Mouse (Mus musculus) embryonic facial prominence, embryonic 14.5 days (tissue): ENCODE data around the gene Gdpgp1. TPM values are rescaled to one million over a fixed set of nuclear protein-coding genes. Genes with fewer than 3 reads are reported as not detected.
A peak's percentile ranks its signal among the peaks of the same experiment; 100 is the strongest.

Source experiments
- ATAC-seq: fragments of 200-750 bp; cut with Nextera tagmentation; 2 replicates; pipeline ENCODE4 v1.8.0; 2017; ENCODE audit warnings: low read depth, moderate number of reproducible peaks, moderate TSS enrichment
- DNase-seq: peaks from one replicate; pipeline ENCODE4 v3.0.0-alpha.2; 2015; ENCODE audit warnings: low spot score
- H3K27ac ChIP-seq: fragments of 300-500 bp; sonication (generic); replicated peaks from 2 replicates; pipeline ENCODE4 v1.5.1; 2014; ENCODE audit warnings: low read depth, mild to moderate bottlenecking, low read length, moderate library complexity
- H3K27me3 ChIP-seq: fragments of 300-500 bp; sonication (generic); replicated peaks from 2 replicates; pipeline ENCODE4 v1.6.1; 2014; ENCODE audit warnings: low read length; ENCODE audit not compliant: control insufficient read depth, insufficient read depth
- H3K36me3 ChIP-seq: fragments of 300-500 bp; sonication (generic); 2 replicates; pipeline ENCODE4 v1.6.1; 2014; ENCODE audit warnings: low read length, mixed read lengths; ENCODE audit not compliant: control insufficient read depth, insufficient read depth
- H3K4me1 ChIP-seq: fragments of 300-500 bp; sonication (generic); 2 replicates; pipeline ENCODE4 v1.6.1; 2014; ENCODE audit warnings: antibody characterized with exemption, low read length; ENCODE audit not compliant: control insufficient read depth, insufficient read depth
- H3K4me2 ChIP-seq: fragments of 300-500 bp; sonication (generic); 2 replicates; pipeline ENCODE4 v1.6.1; 2014; ENCODE audit warnings: low read depth, mild to moderate bottlenecking, low read length, moderate library complexity, mixed read lengths
- H3K4me3 ChIP-seq: fragments of 300-500 bp; sonication (generic); 2 replicates; pipeline ENCODE4 v1.5.1; 2014; ENCODE audit warnings: low read depth, mild to moderate bottlenecking, low read length
- H3K9ac ChIP-seq: fragments of 300-500 bp; sonication (generic); 2 replicates; pipeline ENCODE4 v1.6.1; 2014; ENCODE audit warnings: low read depth, mild to moderate bottlenecking, low read length, moderate library complexity, mixed read lengths
- H3K9me3 ChIP-seq: fragments of 300-500 bp; sonication (generic); 2 replicates; pipeline ENCODE4 v1.6.1; 2016; ENCODE audit warnings: low read length; ENCODE audit not compliant: control insufficient read depth
- WGBS: fragments of 180-500 bp; shearing (Covaris S2); extraction: QIAGEN DNeasy Blood & Tissue Kit; methylation state at CpG from one replicate; pipeline ENCODE4 v1.1.7; 2014; 5-methylcytosine and 5-hydroxymethylcytosine counted together
- polyA plus RNA-seq: library from polyadenylated mRNA; unstranded; fragments of >200 nt; fragmentation: Nextera tagmentation; extraction: Ambion mirVana; gene quantifications from 2 replicates; pipeline ENCODE4 v1.2.1, GENCODE M21; 2014

Gene Gdpgp1
- polyA plus RNA-seq, 1 experiment from 2014 or later, result 2.0 TPM

GRCm38 (mm10) chr7:80188579-80189125, 44.0 kb upstream of the Gdpgp1 start:
- H3K36me3 ChIP-seq, result no peaks in the 10 kb centered on the region
- no peak overlapping the region for H3K9ac ChIP-seq
- no peaks in the 10 kb centered on the region for H3K27me3 ChIP-seq
- DNase-seq (no peak), ATAC-seq (no peak)
- H3K27ac ChIP-seq, result peak overlapping the region; percentile 66; the same call in 1 of the 2 replicates
- H3K9me3 ChIP-seq, result no peaks in the 10 kb centered on the region
- H3K4me2 ChIP-seq, result no peak overlapping the region; the same call in 1 of the 2 replicates
- WGBS, result 69% methylated on average over 2 of the region's 2 CpGs
- no peak overlapping the region for H3K4me3 ChIP-seq
- H3K4me1 ChIP-seq, result peaks cover 39% of the 10 kb centered on the region

- peak; percentile 63 for DNase-seq
- Histone ChIP-seq H3K4me3 (no peak overlapping the region), H3K27ac (peak overlapping the region; percentile 66), H3K9ac (no peak overlapping the region; the same call in 1 of the 2 replicates), H3K9me3 (no peaks in the 10 kb centered on the region), H3K27me3 (no peaks in the 10 kb centered on the region), H3K36me3 (no peaks in the 10 kb centered on the region), H3K4me1 (peaks cover 42% of the 10 kb centered on the region), H3K4me2 (no peak overlapping the region; the same call in 1 of the 2 replicates)
- ATAC-seq, result no peak
- WGBS, result 37% methylated on average over 11 of the region's 11 CpGs
These were observed 43.3 kb upstream of the Gdpgp1 start for GRCm38 (mm10) chr7:80189147-80189933.

GRCm38 (mm10) chr7:80191455-80191854, 41.2 kb upstream of the Gdpgp1 start:
- Histone ChIP-seq H3K27me3 (no peaks in the 10 kb centered on the region), H3K4me1 (peaks cover 40% of the 10 kb centered on the region), H3K27ac (peak overlapping the region; percentile 84), H3K9ac (0 out of 2 replicates have a peak overlapping the region, but pooled peaks have one; percentile 10), H3K36me3 (no peaks in the 10 kb centered on the region), H3K4me3 (no peak overlapping the region), H3K4me2 (peak overlapping the region; percentile 46; the same call in 1 of the 2 replicates), H3K9me3 (no peaks in the 10 kb centered on the region)
- DNase-seq (peak; percentile 90), ATAC-seq (peak; percentile 76)
- 11% methylated on average over 1 of the region's 5 CpGs for WGBS

GRCm38 (mm10) chr7:80192226-80193061, 40.2 kb upstream of the Gdpgp1 start:
- Histone ChIP-seq H3K4me1 (peaks cover 42% of the 10 kb centered on the region), H3K36me3 (no peaks in the 10 kb centered on the region), H3K4me2 (peak overlapping the region; percentile 46), H3K9ac (peak overlapping the region; percentile 41), H3K27ac (peak overlapping the region; percentile 84), H3K27me3 (no peaks in the 10 kb centered on the region), H3K4me3 (peak overlapping the region; percentile 24), H3K9me3 (no peaks in the 10 kb centered on the region)
- DNase-seq, result peak; percentile 95
- WGBS, result 16% methylated on average over 11 of the region's 16 CpGs
- peak; percentile 82 for ATAC-seq

GRCm38 (mm10) chr7:80193941-80194739, 38.5 kb upstream of the Gdpgp1 start:
- 49% methylated on average over 13 of the region's 13 CpGs for WGBS
- DNase-seq, result no peak

GRCm38 (mm10) chr7:80195146-80195545, 37.5 kb upstream of the Gdpgp1 start:
- H3K4me1 ChIP-seq, result peaks cover 44% of the 10 kb centered on the region
- no peak for DNase-seq

More at GRCm38 (mm10) chr7:80193941-80194739, 38.5 kb upstream of the Gdpgp1 start:
- no peak for ATAC-seq
- H3K9me3 ChIP-seq, result no peaks in the 10 kb centered on the region
- H3K27ac ChIP-seq, result peak overlapping the region; percentile 57; the same call in 1 of the 2 replicates
- no peak overlapping the region for H3K4me2 ChIP-seq
- H3K36me3 ChIP-seq, result no peaks in the 10 kb centered on the region
- no peak overlapping the region for H3K4me3 ChIP-seq
- H3K4me1 ChIP-seq, result peaks cover 42% of the 10 kb centered on the region
- H3K27me3 ChIP-seq, result no peaks in the 10 kb centered on the region
- H3K9ac ChIP-seq, result no peak overlapping the region

GRCm38 (mm10) chr7:80195576-80196263, 36.9 kb upstream of the Gdpgp1 start:
- WGBS, result 88% methylated on average over 10 of the region's 11 CpGs

More at GRCm38 (mm10) chr7:80195146-80195545, 37.5 kb upstream of the Gdpgp1 start:
- WGBS, result 94% methylated on average over 5 of the region's 5 CpGs
- ATAC-seq, result no peak
- Histone ChIP-seq H3K27me3 (no peaks in the 10 kb centered on the region), H3K4me3 (no peak overlapping the region), H3K36me3 (no peaks in the 10 kb centered on the region), H3K9ac (no peak overlapping the region), H3K9me3 (no peaks in the 10 kb centered on the region), H3K4me2 (no peak overlapping the region), H3K27ac (no peak overlapping the region)

More at GRCm38 (mm10) chr7:80195576-80196263, 36.9 kb upstream of the Gdpgp1 start:
- no peak for DNase-seq
- no peaks in the 10 kb centered on the region for H3K36me3 ChIP-seq
- peaks cover 45% of the 10 kb centered on the region for H3K4me1 ChIP-seq
- no peak overlapping the region for H3K9ac ChIP-seq
- H3K4me3 ChIP-seq, result no peak overlapping the region
- H3K9me3 ChIP-seq, result no peaks in the 10 kb centered on the region
- no peak overlapping the region for H3K4me2 ChIP-seq
- H3K27ac ChIP-seq, result no peak overlapping the region
- H3K27me3 ChIP-seq, result no peaks in the 10 kb centered on the region
- no peak for ATAC-seq
